Mouse (Mus musculus): ENCODE measurements at regions not wholly inside any gene's neighbourhood (a gene's known extent, or its start where the extent isn't known, plus 50 kb on each side); places are given as distances from the start of the nearest gene placed in this dataset.
A peak's percentile ranks its signal among the peaks of the same experiment; 100 is the strongest.

DNA sequence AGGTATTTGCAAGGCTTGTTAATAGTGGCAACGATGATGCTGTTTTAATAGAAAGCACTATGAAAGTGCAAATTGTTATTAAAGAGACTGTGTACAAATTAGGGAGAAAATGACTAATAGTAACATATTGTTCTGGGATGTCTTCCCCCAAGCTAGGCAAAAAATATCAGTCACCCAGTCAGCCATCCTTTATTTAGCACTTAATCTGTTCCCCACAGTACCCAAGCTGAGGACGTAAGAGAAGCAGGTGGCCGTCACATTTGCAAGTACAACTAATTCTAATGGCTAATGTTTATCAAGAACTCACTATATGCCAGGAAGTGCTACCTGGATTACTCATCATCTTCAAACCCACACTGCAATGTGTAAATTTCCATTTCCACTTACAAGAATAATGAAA is 432.5 kb upstream of the Kif18a start:
- 85% methylated on average over 3 of the region's 3 CpGs for WGBS
- no peaks in the 10 kb centered on the region for H3K9me3 ChIP-seq (replicated peaks)
- no peaks in the 10 kb centered on the region for H3K27me3 ChIP-seq (ENCODE audit: low read depth, poor library complexity, severe bottlenecking)
- H3K36me3 ChIP-seq: no peaks in the 10 kb centered on the region
- no peak overlapping the region for H3K27ac ChIP-seq
- no peak for DNase-seq (ENCODE audit: low spot score)
- H3K4me1 ChIP-seq: no peaks in the 10 kb centered on the region
- H3K4me3 ChIP-seq: no peak overlapping the region

DNA sequence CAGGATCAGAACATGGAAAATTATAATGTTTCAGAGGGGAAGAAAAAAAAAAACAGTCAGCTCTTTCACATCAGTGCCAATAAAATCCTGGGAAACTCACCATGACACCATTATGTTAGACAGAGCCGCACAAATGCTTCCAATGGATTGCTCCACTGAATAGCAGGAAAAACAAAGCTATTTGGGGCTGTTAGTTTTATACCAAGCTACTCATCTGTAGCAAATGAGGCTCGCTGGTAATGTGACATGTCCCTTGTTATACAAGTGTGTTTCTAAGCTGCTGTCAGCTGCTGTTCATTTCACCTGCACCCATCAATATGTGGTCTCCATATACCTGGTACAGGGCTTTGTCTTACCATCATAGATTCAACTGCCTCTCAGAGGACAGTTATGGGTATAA is 426.1 kb upstream of the Kif18a start:
- no peak for DNase-seq (ENCODE audit: low spot score)
- H3K4me1 ChIP-seq: no peaks in the 10 kb centered on the region
- H3K27ac ChIP-seq: no peak overlapping the region
- WGBS: 82% methylated on average over 2 of the region's 2 CpGs
- no peaks in the 10 kb centered on the region for H3K9me3 ChIP-seq (replicated peaks)
- no peaks in the 10 kb centered on the region for H3K36me3 ChIP-seq
- H3K4me3 ChIP-seq: no peak overlapping the region
- no peaks in the 10 kb centered on the region for H3K27me3 ChIP-seq (ENCODE audit: low read depth, poor library complexity, severe bottlenecking)

- no peaks in the 10 kb centered on the region for H3K36me3 ChIP-seq
- 71% methylated on average over 4 of the region's 4 CpGs for whole genome bisulfite sequencing
Measured at GRCm38 (mm10) chr2:108877141-108877540, 403.4 kb upstream of the Kif18a start.

GRCm38 (mm10) chr2:108877676-108878075 is 402.9 kb upstream of the Kif18a start:
- 67% methylated on average over 3 of the region's 3 CpGs for WGBS
- Histone ChIP-seq H3K27ac (no peak overlapping the region), H3K27me3 (ENCODE audit: low read depth, poor library complexity, severe bottlenecking) (no peaks in the 10 kb centered on the region), H3K9me3 (replicated peaks) (no peaks in the 10 kb centered on the region), H3K4me1 (no peaks in the 10 kb centered on the region), H3K4me3 (no peak overlapping the region), H3K36me3 (no peaks in the 10 kb centered on the region)
- DNase-seq (ENCODE audit: low spot score): no peak

More at GRCm38 (mm10) chr2:108877141-108877540, 403.4 kb upstream of the Kif18a start:
- Histone ChIP-seq H3K27me3 (ENCODE audit: low read depth, poor library complexity, severe bottlenecking) (no peaks in the 10 kb centered on the region), H3K27ac (no peak overlapping the region), H3K4me3 (no peak overlapping the region), H3K9me3 (replicated peaks) (no peaks in the 10 kb centered on the region), H3K4me1 (no peaks in the 10 kb centered on the region)
- no peak for DNase-seq (ENCODE audit: low spot score)

- 77% methylated on average over 3 of the region's 3 CpGs for WGBS
- no peaks in the 10 kb centered on the region for H3K9me3 ChIP-seq (replicated peaks)
- no peak for DNase-seq (ENCODE audit: low spot score)
- H3K4me3 ChIP-seq: no peak overlapping the region
- no peaks in the 10 kb centered on the region for H3K27me3 ChIP-seq (ENCODE audit: low read depth, poor library complexity, severe bottlenecking)
- no peaks in the 10 kb centered on the region for H3K4me1 ChIP-seq
- H3K36me3 ChIP-seq: no peaks in the 10 kb centered on the region
- no peak overlapping the region for H3K27ac ChIP-seq
Measured at GRCm38 (mm10) chr2:108904121-108904733, 376.3 kb upstream of the Kif18a start.

- Histone ChIP-seq H3K27ac (no peak overlapping the region), H3K4me3 (no peak overlapping the region), H3K36me3 (no peaks in the 10 kb centered on the region), H3K27me3 (ENCODE audit: low read depth, poor library complexity, severe bottlenecking) (no peaks in the 10 kb centered on the region), H3K4me1 (no peaks in the 10 kb centered on the region), H3K9me3 (replicated peaks) (no peaks in the 10 kb centered on the region)
- 68% methylated on average over 2 of the region's 2 CpGs for WGBS
- DNase-seq (ENCODE audit: low spot score): no peak
Measured at GRCm38 (mm10) chr2:108913555-108913954, 367.0 kb upstream of the Kif18a start.

GRCm38 (mm10) chr2:108913967-108914366 is 366.6 kb upstream of the Kif18a start:
- H3K27me3 ChIP-seq (ENCODE audit: low read depth, poor library complexity, severe bottlenecking): no peaks in the 10 kb centered on the region
- 82% methylated on average over 3 of the region's 3 CpGs for WGBS
- DNase-seq (ENCODE audit: low spot score): no peak
- no peaks in the 10 kb centered on the region for H3K4me1 ChIP-seq
- no peak overlapping the region for H3K4me3 ChIP-seq
- H3K36me3 ChIP-seq: no peaks in the 10 kb centered on the region
- H3K27ac ChIP-seq: no peak overlapping the region
- no peaks in the 10 kb centered on the region for H3K9me3 ChIP-seq (replicated peaks)

GRCm38 (mm10) chr2:108919500-108920045 is 361.0 kb upstream of the Kif18a start:
- DNase-seq (ENCODE audit: low spot score): no peak
- no peak overlapping the region for H3K4me3 ChIP-seq
- H3K9me3 ChIP-seq (replicated peaks): no peaks in the 10 kb centered on the region
- H3K4me1 ChIP-seq: no peaks in the 10 kb centered on the region
- no peaks in the 10 kb centered on the region for H3K27me3 ChIP-seq (ENCODE audit: low read depth, poor library complexity, severe bottlenecking)
- WGBS: 70% methylated on average over 3 of the region's 3 CpGs
- no peaks in the 10 kb centered on the region for H3K36me3 ChIP-seq
- H3K27ac ChIP-seq: no peak overlapping the region

- H3K27me3 ChIP-seq (ENCODE audit: low read depth, poor library complexity, severe bottlenecking): no peaks in the 10 kb centered on the region
- no peaks in the 10 kb centered on the region for H3K9me3 ChIP-seq (replicated peaks)
- no peak overlapping the region for H3K4me3 ChIP-seq
- no peaks in the 10 kb centered on the region for H3K36me3 ChIP-seq
- DNase-seq (ENCODE audit: low spot score): no peak
- WGBS: 86% methylated on average over 5 of the region's 5 CpGs
- no peak overlapping the region for H3K27ac ChIP-seq
- H3K4me1 ChIP-seq: no peaks in the 10 kb centered on the region
Measured at GRCm38 (mm10) chr2:108920111-108920510, 360.4 kb upstream of the Kif18a start.

DNA sequence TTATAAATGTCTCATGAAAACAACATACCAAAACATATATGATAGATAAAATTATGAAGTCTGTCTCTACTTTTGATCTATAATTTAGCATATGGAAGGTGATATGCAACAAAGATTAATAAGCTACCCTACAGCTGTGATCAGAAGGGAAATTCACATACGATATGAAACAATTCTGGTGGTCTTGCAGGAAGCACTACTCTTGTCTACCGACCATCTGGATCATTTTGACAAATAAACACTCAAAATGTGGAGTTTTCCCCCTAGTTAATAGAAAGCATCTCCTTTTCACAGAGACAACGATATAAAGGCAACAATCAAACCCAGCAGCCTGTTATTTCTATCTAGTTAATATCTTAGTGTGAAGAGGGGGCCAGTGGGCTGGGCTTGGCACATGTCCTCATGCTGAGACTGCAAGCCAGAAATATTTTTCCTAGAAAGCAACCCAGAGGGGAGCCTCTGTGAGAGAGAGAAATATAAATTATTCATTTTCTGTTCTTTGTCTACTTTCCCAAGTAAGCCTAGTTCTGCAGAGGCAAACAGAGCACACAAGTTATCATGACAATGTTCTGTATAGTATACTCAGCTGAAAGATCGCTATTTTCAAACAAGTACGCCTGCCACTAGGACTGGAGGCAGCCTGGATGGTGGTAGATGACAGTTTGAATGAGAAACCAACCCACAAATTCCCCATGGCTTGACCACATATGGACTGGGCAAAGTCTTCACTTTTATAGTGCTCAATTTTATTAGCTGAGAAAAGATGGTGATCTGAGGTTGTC is 344.4 kb upstream of the Kif18a start:
- Histone ChIP-seq H3K4me3 (no peak overlapping the region), H3K9me3 (replicated peaks) (no peaks in the 10 kb centered on the region), H3K36me3 (no peaks in the 10 kb centered on the region), H3K4me1 (no peaks in the 10 kb centered on the region), H3K27me3 (ENCODE audit: low read depth, poor library complexity, severe bottlenecking) (no peaks in the 10 kb centered on the region), H3K27ac (no peak overlapping the region)
- no peak for DNase-seq (ENCODE audit: low spot score)
- 85% methylated on average over 5 of the region's 5 CpGs for WGBS

GRCm38 (mm10) chr2:108980921-108981320 is 299.6 kb upstream of the Kif18a start:
- Histone ChIP-seq H3K9me3 (replicated peaks) (no peaks in the 10 kb centered on the region), H3K36me3 (no peaks in the 10 kb centered on the region), H3K27me3 (ENCODE audit: low read depth, poor library complexity, severe bottlenecking) (no peaks in the 10 kb centered on the region), H3K4me1 (no peaks in the 10 kb centered on the region), H3K4me3 (no peak overlapping the region), H3K27ac (no peak overlapping the region)
- no peak for DNase-seq (ENCODE audit: low spot score)
- WGBS: 92% methylated on average over 5 of the region's 5 CpGs

DNA sequence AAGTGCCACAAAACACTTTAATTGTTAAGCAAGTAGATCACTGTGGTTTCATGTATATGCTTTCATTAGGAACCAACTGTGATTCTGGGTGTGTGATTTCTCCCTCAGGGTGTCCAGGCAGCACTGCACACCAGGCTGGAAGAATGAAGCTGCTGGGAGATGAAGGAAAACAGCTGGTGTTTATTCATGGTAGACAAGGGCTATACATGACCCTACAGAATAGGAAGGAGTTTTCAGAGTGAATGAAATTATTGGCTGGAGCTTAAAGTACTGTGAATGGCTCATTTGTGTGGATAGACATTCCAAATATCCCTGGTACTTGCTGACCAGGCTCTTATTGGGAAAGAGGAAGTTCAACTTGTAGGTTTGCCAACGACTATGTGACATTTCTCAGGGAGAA is 264.3 kb upstream of the Kif18a start:
- Histone ChIP-seq H3K27ac (no peak overlapping the region), H3K4me1 (peaks cover 11% of the 10 kb centered on the region), H3K4me3 (no peak overlapping the region), H3K9me3 (replicated peaks) (no peaks in the 10 kb centered on the region), H3K27me3 (ENCODE audit: low read depth, poor library complexity, severe bottlenecking) (no peaks in the 10 kb centered on the region), H3K36me3 (no peaks in the 10 kb centered on the region)
- WGBS: 70% methylated on average over 1 of the region's 1 CpGs
- DNase-seq (ENCODE audit: low spot score): no peak

GRCm38 (mm10) chr2:109017018-109017707 is 263.4 kb upstream of the Kif18a start:
- H3K27ac ChIP-seq: no peak overlapping the region

More at GRCm38 (mm10) chr2:109017018-109017707, 263.4 kb upstream of the Kif18a start:
- H3K9me3 ChIP-seq (replicated peaks): no peaks in the 10 kb centered on the region
- H3K27me3 ChIP-seq (ENCODE audit: low read depth, poor library complexity, severe bottlenecking): no peaks in the 10 kb centered on the region
- DNase-seq (ENCODE audit: low spot score): peak; percentile 36
- no peaks in the 10 kb centered on the region for H3K36me3 ChIP-seq
- peaks cover 11% of the 10 kb centered on the region for H3K4me1 ChIP-seq
- no peak overlapping the region for H3K4me3 ChIP-seq
- 87% methylated on average over 1 of the region's 1 CpGs for WGBS
